Mouse (Mus musculus): ENCODE measurements around the gene Erp27. TPM values are rescaled to one million over a fixed set of nuclear protein-coding genes. Genes with fewer than 3 reads are reported as not detected.

Gene Erp27
- polyA plus RNA-seq, 1 experiment from 2014 or later = not detected

GRCm38 (mm10) chr6:136915721-136916395 lies 6.1 kb downstream of the Erp27 start:
- Histone ChIP-seq H3K27me3 (no peaks in the 10 kb centered on the region), H3K4me2 (replicated peaks) (no peak overlapping the region), H3K9ac (no peak overlapping the region), H3K9me3 (replicated peaks) (no peaks in the 10 kb centered on the region), H3K27ac (no peak overlapping the region), H3K36me3 (no peaks in the 10 kb centered on the region), H3K4me1 (peaks cover 6% of the 10 kb centered on the region), H3K4me3 (no peak overlapping the region)
- WGBS = 86% methylated on average over 8 of the region's 8 CpGs
- no peak for ATAC-seq (ENCODE audit: low FRiP score)

- 91% methylated on average over 6 of the region's 6 CpGs for WGBS
Observed at GRCm38 (mm10) chr6:136914234-136914633, 7.7 kb downstream of the Erp27 start.

DNA sequence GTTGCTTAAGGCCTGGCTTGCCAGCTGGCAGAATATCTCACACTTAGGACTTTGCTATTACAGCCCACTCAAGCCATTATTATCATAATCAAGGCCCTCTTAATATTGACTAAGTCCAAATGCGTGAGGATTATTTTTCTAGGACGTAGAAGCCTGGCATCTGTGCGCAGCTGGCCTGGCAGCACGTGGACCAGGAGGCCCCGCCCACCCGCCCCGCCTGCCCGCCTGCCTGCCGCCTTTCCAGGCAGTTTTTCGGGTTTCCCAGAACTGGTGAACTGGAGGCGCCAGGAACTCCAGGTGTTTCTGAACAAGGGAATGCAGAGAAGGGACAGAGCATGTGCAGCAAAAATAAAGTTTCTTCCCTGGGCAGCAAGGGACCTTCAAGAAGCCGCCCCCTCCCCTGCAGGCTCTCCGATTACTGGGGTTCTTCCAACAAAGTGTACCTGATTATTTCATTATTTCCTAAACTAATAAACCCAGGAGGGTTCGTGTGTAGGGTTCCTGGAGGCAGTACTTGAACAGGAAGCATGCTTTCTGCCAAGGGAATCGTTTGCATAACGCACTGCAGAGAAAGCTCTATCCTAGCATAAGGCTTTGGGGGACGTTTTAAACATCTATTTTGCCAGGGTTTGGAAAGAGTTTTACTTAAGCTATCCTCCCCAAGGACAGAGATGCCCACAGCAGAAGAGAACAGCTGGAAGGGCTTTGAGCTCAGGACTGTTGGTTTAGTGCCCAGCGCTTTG lies 8.4 kb downstream of the Erp27 start:
- Histone ChIP-seq H3K4me2 (replicated peaks) (peak overlapping the region; percentile 45), H3K36me3 (no peaks in the 10 kb centered on the region), H3K9me3 (replicated peaks) (no peaks in the 10 kb centered on the region), H3K4me1 (peaks cover 6% of the 10 kb centered on the region), H3K27me3 (no peaks in the 10 kb centered on the region), H3K4me3 (no peak overlapping the region), H3K27ac (no peak overlapping the region), H3K9ac (peak overlapping the region; percentile 35; the same call in 1 of the 2 replicates)
- no peak for ATAC-seq (ENCODE audit: low FRiP score)
- 20% methylated on average over 18 of the region's 18 CpGs for WGBS

More at GRCm38 (mm10) chr6:136914234-136914633, 7.7 kb downstream of the Erp27 start:
- H3K9me3 ChIP-seq (replicated peaks) = no peaks in the 10 kb centered on the region
- no peak overlapping the region for H3K9ac ChIP-seq
- H3K36me3 ChIP-seq = no peaks in the 10 kb centered on the region
- H3K27me3 ChIP-seq = no peaks in the 10 kb centered on the region
- ATAC-seq (ENCODE audit: low FRiP score) = no peak
- H3K4me1 ChIP-seq = peaks cover 6% of the 10 kb centered on the region
- H3K4me2 ChIP-seq (replicated peaks) = no peak overlapping the region
- H3K4me3 ChIP-seq = no peak overlapping the region
- no peak overlapping the region for H3K27ac ChIP-seq

DNA sequence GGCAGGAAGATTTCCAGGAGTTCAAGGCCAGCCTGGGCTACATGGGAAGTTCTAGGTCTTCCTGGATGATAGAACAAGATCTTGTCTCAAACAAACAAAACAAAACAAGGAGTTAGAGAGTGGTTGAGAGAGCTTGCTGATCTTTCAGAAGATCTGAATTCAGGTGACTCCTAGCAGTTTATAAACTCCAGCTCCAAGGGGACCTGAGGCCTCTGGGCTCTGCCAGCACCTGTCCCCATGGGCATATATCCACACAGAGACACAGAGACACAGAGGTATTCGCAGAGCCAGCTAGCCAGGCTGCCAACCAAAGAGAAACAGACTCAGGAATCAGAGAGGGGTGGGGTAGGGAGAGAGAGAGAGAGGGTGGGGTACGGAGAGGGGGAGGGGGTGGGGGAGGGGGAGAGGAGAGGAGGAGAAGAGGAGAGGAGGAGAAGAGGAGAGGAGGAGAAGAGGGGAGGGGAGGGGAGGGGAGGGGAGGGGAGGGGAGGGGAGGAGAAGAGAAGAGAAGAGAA lies 9.2 kb downstream of the Erp27 start:
- no peaks in the 10 kb centered on the region for H3K9me3 ChIP-seq (replicated peaks)
- H3K4me1 ChIP-seq = peaks cover 6% of the 10 kb centered on the region
- 88% methylated on average over 1 of the region's 2 CpGs for WGBS
- no peak overlapping the region for H3K27ac ChIP-seq
- ATAC-seq (ENCODE audit: low FRiP score) = no peak
- no peaks in the 10 kb centered on the region for H3K36me3 ChIP-seq
- no peak overlapping the region for H3K9ac ChIP-seq
- peak overlapping the region; percentile 45; the same call in 1 of the 2 replicates for H3K4me2 ChIP-seq (replicated peaks)
- no peaks in the 10 kb centered on the region for H3K27me3 ChIP-seq
- no peak overlapping the region for H3K4me3 ChIP-seq

GRCm38 (mm10) chr6:136910247-136910890 lies 11.6 kb downstream of the Erp27 start:
- peaks cover 8% of the 10 kb centered on the region for H3K4me1 ChIP-seq
- WGBS = 87% methylated on average over 9 of the region's 9 CpGs

GRCm38 (mm10) chr6:136906937-136907293 lies 15.1 kb downstream of the Erp27 start:
- H3K4me1 ChIP-seq = peaks cover 3% of the 10 kb centered on the region
- no peak overlapping the region for H3K27ac ChIP-seq
- no peaks in the 10 kb centered on the region for H3K36me3 ChIP-seq
- 67% methylated on average over 10 of the region's 10 CpGs for WGBS
- no peak overlapping the region for H3K4me3 ChIP-seq
- ATAC-seq (ENCODE audit: low FRiP score) = no peak
- no peak overlapping the region for H3K4me2 ChIP-seq (replicated peaks)
- H3K9me3 ChIP-seq (replicated peaks) = no peaks in the 10 kb centered on the region
- H3K9ac ChIP-seq = no peak overlapping the region
- no peaks in the 10 kb centered on the region for H3K27me3 ChIP-seq

More at GRCm38 (mm10) chr6:136910247-136910890, 11.6 kb downstream of the Erp27 start:
- H3K9me3 ChIP-seq (replicated peaks) = no peaks in the 10 kb centered on the region
- H3K36me3 ChIP-seq = no peaks in the 10 kb centered on the region
- no peak overlapping the region for H3K27ac ChIP-seq
- H3K9ac ChIP-seq = no peak overlapping the region
- ATAC-seq (ENCODE audit: low FRiP score) = no peak
- no peak overlapping the region for H3K4me2 ChIP-seq (replicated peaks)
- H3K27me3 ChIP-seq = no peaks in the 10 kb centered on the region
- H3K4me3 ChIP-seq = no peak overlapping the region

DNA sequence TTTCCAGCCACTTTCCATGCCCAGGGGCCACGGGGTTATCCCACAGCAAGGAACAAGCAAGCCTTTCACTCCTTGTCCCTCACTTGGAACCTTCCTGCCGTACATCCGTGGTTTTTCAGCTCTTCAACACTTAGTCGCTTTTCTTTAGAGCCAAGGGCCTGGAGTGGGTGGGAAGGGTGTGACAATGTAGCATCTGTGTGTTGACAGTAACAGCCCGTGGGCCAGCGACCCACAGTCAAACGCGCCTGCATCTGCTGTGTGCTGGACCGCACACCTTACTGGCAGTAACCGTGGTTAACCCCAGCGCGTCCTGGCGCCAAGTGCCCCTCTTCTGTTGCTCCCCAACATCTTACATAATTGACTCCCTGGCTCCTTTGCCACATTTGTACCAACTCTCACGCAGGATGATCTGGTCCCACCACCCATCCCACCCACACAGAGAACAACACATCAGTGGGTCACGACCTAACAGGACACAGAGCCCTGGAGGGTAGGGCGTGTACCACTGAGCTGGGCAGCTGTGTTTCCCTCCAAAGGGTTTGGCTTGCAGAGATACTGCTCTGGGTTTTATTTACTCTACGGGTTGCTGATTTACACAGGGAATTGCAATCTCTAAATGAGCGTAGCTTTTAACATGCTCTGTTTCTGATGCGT lies 15.6 kb downstream of the Erp27 start:
- Histone ChIP-seq H3K4me3 (no peak overlapping the region), H3K9me3 (replicated peaks) (no peaks in the 10 kb centered on the region), H3K4me2 (replicated peaks) (no peak overlapping the region), H3K27me3 (no peaks in the 10 kb centered on the region), H3K4me1 (peaks cover 3% of the 10 kb centered on the region), H3K36me3 (no peaks in the 10 kb centered on the region), H3K9ac (no peak overlapping the region), H3K27ac (no peak overlapping the region)
- 81% methylated on average over 19 of the region's 19 CpGs for WGBS
- ATAC-seq (ENCODE audit: low FRiP score) = no peak

DNA sequence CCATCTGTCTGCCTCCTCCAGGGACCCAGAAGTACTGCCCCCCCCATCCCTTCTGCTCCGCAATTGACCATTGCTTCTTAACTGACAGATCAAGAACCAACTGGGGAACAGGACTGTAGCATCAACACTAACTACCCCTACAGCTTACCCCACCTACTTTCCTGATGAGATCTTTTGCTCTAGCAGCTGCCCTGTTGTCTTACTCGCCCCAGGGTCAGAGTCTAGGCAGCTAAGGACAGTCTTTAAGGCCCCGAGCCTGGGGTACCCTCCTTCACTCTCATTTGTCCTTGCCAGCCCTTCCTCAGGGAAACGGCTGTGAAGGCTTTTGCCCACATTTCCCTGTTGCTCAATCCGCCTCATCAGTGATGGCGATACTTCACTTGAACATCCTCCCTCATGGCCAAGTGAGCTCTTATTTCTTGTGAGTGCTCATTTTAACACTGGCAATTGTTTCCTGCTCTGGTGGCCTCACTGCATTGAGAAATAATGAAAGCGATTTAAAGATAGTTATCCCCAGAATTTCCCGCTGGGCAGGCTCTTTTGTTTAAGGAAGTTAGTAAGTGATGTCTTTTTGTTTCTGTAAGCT lies 18.0 kb downstream of the Erp27 start:
- Histone ChIP-seq H3K27me3 (no peaks in the 10 kb centered on the region), H3K4me1 (peaks cover 3% of the 10 kb centered on the region), H3K9me3 (replicated peaks) (no peaks in the 10 kb centered on the region), H3K9ac (no peak overlapping the region), H3K36me3 (no peaks in the 10 kb centered on the region), H3K27ac (no peak overlapping the region), H3K4me3 (no peak overlapping the region), H3K4me2 (replicated peaks) (no peak overlapping the region)
- no peak for ATAC-seq (ENCODE audit: low FRiP score)
- WGBS = 65% methylated on average over 8 of the region's 8 CpGs

GRCm38 (mm10) chr6:136902527-136902926 lies 19.5 kb downstream of the Erp27 start:
- no peaks in the 10 kb centered on the region for H3K27me3 ChIP-seq
- peaks cover 3% of the 10 kb centered on the region for H3K4me1 ChIP-seq
- no peak overlapping the region for H3K27ac ChIP-seq
- H3K36me3 ChIP-seq = no peaks in the 10 kb centered on the region
- 91% methylated on average over 9 of the region's 9 CpGs for WGBS
- H3K9ac ChIP-seq = no peak overlapping the region
- no peak overlapping the region for H3K4me2 ChIP-seq (replicated peaks)
- no peaks in the 10 kb centered on the region for H3K9me3 ChIP-seq (replicated peaks)
- no peak for ATAC-seq (ENCODE audit: low FRiP score)
- no peak overlapping the region for H3K4me3 ChIP-seq

DNA sequence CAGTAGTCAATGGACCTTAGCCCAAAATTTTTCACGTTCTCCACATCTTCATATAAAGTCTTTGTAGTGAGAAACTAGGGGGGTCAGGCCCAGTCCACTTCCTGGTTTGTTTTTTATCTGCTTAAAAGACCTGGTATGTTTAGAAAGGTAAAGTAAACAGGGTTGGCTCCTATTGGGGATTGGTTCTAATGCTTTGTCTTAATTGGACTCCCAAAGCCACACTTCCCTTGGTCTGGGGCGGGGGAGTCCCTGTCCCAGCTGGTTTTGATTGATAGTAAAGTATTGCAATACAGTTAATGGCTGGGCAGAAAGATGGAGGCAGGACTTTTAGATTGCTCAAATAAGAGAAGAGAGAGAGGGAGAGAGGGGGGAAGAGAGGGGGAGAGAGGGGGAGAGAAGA lies 21.0 kb downstream of the Erp27 start:
- no peak overlapping the region for H3K4me3 ChIP-seq
- WGBS = 80% methylated on average over 2 of the region's 2 CpGs
- no peaks in the 10 kb centered on the region for H3K27me3 ChIP-seq
- H3K4me1 ChIP-seq = no peaks in the 10 kb centered on the region
- H3K9me3 ChIP-seq (replicated peaks) = no peaks in the 10 kb centered on the region
- no peak for ATAC-seq (ENCODE audit: low FRiP score)
- no peak overlapping the region for H3K27ac ChIP-seq
- no peaks in the 10 kb centered on the region for H3K36me3 ChIP-seq
- H3K9ac ChIP-seq = no peak overlapping the region
- no peak overlapping the region for H3K4me2 ChIP-seq (replicated peaks)

DNA sequence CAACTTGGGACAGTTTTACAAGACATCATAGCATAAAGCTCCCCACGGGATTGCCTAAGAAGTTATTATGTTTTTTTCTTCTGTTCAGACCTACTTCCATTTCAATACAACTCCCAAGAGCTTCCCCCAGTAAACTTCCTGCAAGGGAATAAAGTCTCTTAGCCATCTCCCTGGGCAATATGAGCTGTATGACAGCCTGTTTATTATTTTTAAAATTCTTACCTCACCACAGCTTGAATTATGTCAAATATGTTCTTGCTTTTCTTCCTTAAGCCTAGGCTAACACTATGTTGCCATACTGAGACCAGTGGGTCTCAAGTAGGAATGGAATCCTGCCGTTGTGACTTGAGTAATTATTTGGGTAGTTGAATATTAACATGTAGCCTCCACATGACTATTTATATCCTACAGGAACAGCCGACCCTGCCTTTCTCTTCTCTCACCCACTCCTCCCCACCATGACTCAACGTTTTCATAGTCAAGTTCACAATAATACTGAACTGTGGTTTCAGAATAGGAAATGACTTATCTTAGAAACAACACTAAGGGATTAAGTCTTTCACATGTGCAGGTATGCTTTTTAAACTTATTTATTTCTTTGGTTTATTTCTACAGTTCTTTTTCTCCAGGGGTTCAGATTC lies 21.5 kb downstream of the Erp27 start:
- no peak for ATAC-seq (ENCODE audit: low FRiP score)
- Histone ChIP-seq H3K4me1 (no peaks in the 10 kb centered on the region), H3K9ac (no peak overlapping the region), H3K4me3 (no peak overlapping the region), H3K36me3 (no peaks in the 10 kb centered on the region), H3K27ac (no peak overlapping the region), H3K27me3 (no peaks in the 10 kb centered on the region), H3K4me2 (replicated peaks) (no peak overlapping the region), H3K9me3 (replicated peaks) (no peaks in the 10 kb centered on the region)
- 72% methylated on average over 4 of the region's 4 CpGs for WGBS
